Mouse (Mus musculus): ENCODE results near the gene Tac4.

Gene Tac4

GRCm38 (mm10) chr11:95263816-95264454 is 2.6 kb downstream of the Tac4 start:
- DNase-seq, result peak; percentile 81 to 84

GRCm38 (mm10) chr11:95264455-95265013 is 3.2 kb downstream of the Tac4 start:
- DNase-seq, result no peak

GRCm38 (mm10) chr11:95266540-95267245 is 5.4 kb downstream of the Tac4 start:
- peak in 1 of 2 experiments; percentile 56 for DNase-seq

- peak in 1 of 2 experiments; percentile 5 for DNase-seq
Observed at GRCm38 (mm10) chr11:95273661-95274060, 12.3 kb downstream of the Tac4 start.

- no peak for DNase-seq
Observed at GRCm38 (mm10) chr11:95274613-95275012, 13.3 kb downstream of the Tac4 start.

- DNase-seq, result no peak
Observed at GRCm38 (mm10) chr11:95276056-95276455, 14.7 kb downstream of the Tac4 start.

- DNase-seq, result no peak
Observed at GRCm38 (mm10) chr11:95279061-95279659, 17.8 kb downstream of the Tac4 start.

- no peak for DNase-seq
Observed at GRCm38 (mm10) chr11:95282331-95282730, 21.0 kb downstream of the Tac4 start.

GRCm38 (mm10) chr11:95291998-95292397 is 30.7 kb downstream of the Tac4 start:
- DNase-seq, result no peak

- no peak for DNase-seq
Observed at GRCm38 (mm10) chr11:95293017-95293624, 31.8 kb downstream of the Tac4 start.

- no peak for DNase-seq
Observed at GRCm38 (mm10) chr11:95295736-95296135, 34.4 kb downstream of the Tac4 start.

- peak; percentile 26 to 29 for DNase-seq
Observed at GRCm38 (mm10) chr11:95298146-95298545, 36.8 kb downstream of the Tac4 start.

GRCm38 (mm10) chr11:95299886-95300285 is 38.6 kb downstream of the Tac4 start:
- no peak for DNase-seq

GRCm38 (mm10) chr11:95301772-95302171 is 40.4 kb downstream of the Tac4 start:
- DNase-seq, result no peak

GRCm38 (mm10) chr11:95305600-95305999 is 44.3 kb downstream of the Tac4 start:
- no peak for DNase-seq

- no peak for DNase-seq
Observed at GRCm38 (mm10) chr11:95307526-95307925, 46.2 kb downstream of the Tac4 start.

GRCm38 (mm10) chr11:95309510-95310006 is 48.2 kb downstream of the Tac4 start:
- peak; percentile 96 to 98 for DNase-seq

- peak; percentile 97 to 99 for DNase-seq
Observed at GRCm38 (mm10) chr11:95310007-95310647, 48.8 kb downstream of the Tac4 start, which contains the start of gene Kat7. Kat7 (minus strand) TSS chr11:95310246.

- peak in 1 of 2 experiments; percentile 37 for DNase-seq
Observed at GRCm38 (mm10) chr11:95310648-95311424, 49.5 kb downstream of the Tac4 start.

GRCm38 (mm10) chr11:95311425-95311807 is 50.1 kb downstream of the Tac4 start:
- DNase-seq, result peak in 1 of 2 experiments; percentile 7

GRCm38 (mm10) chr11:95315215-95315955 is 54.1 kb downstream of the Tac4 start:
- DNase-seq, result no peak
